Comparison of ENCODE assay signal across 8 mouse cellular contexts in the genomic region with DNA sequence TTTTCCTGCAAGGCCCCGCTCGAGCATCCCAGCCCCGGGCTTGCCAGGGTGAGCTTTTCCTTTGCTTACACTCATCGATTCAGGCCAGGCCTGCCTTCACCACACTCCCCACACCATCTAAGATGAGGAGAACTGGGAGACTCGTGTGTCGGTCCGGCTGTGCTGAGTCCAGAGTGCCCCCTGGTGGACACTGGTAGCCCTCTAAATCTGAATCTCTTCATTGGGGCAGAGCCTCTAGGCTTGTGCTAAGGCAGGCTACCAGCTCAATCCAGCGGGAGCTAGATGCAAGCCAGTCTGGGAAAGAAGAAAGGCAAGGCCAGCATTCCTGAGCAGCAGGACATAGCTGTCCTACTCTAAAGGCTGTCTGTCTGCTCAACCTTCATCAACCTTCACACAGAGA. TPM values are rescaled to one million over a fixed set of nuclear protein-coding genes. Genes with fewer than 3 reads are reported as not detected.
DNase-seq lines count a peak whose midpoint lies in the region; ATAC-seq and TF ChIP-seq lines count a peak whose summit lies in the region.

No protein-coding gene starts in this region.

- H3K4me1 ChIP-seq in bone marrow, adult 2 months (ENCODE audit: control insufficient read depth, insufficient read depth, low read length), result peaks cover 5% of the 10 kb centered on the region
- peaks cover 21% of the 10 kb centered on the region for H3K4me1 ChIP-seq in heart, embryonic 16.5 days (ENCODE audit: control insufficient read depth, insufficient read depth, low read length)
- H3K4me1 ChIP-seq in liver, embryonic 15.5 days (replicated peaks), result peaks cover 85% of the 10 kb centered on the region
- peaks cover 10% of the 10 kb centered on the region; the same call in 1 of the 2 replicates for H3K4me1 ChIP-seq in neural tube, embryonic 13.5 days (replicated peaks)
- H3K4me1 ChIP-seq in stomach, postnatal 0 days (replicated peaks; ENCODE audit: control insufficient read depth, insufficient read depth), result 0 out of 2 replicates have a peak, but pooled peaks cover 1% of the 10 kb centered on the region

- TF ChIP-seq CTCF in bone marrow, adult 2 months (IDR thresholded peaks at IDR 0.05; ENCODE audit: control insufficient read depth, insufficient read depth, low read length), result peak; percentile 94
- peak; percentile 94 for TF ChIP-seq CTCF in stomach, postnatal 0 days (IDR thresholded peaks at IDR 0.05; ENCODE audit: low read depth)

- no peak overlapping the region for H3K27ac ChIP-seq in bone marrow, adult 2 months (ENCODE audit: control insufficient read depth, insufficient read depth, low read depth, low read length, poor library complexity)
- no peak overlapping the region for H3K27ac ChIP-seq in heart, embryonic 16.5 days (ENCODE audit: low read length)
- peak overlapping the region; percentile 76 for H3K27ac ChIP-seq in liver, embryonic 15.5 days (replicated peaks)
- no peak overlapping the region; the same call in 1 of the 2 replicates for H3K27ac ChIP-seq in neural tube, embryonic 13.5 days (replicated peaks)
- no peak overlapping the region for H3K27ac ChIP-seq in stomach, postnatal 0 days (replicated peaks)

- H3K9ac ChIP-seq in heart, embryonic 16.5 days (ENCODE audit: low read length), result no peak overlapping the region
- H3K9ac ChIP-seq in liver, embryonic 15.5 days, result 0 out of 2 replicates have a peak overlapping the region, but pooled peaks have one; percentile 5
- peak overlapping the region; percentile 17; the same call in 1 of the 2 replicates for H3K9ac ChIP-seq in neural tube, embryonic 13.5 days
- H3K9ac ChIP-seq in stomach, postnatal 0 days (ENCODE audit: low read length), result no peak overlapping the region

- peak; percentile 85 for DNase-seq in 416B (ENCODE audit: low read depth)
- peak; percentile 96 to 99 for DNase-seq in kidney, postnatal 36 days
- DNase-seq in stomach, postnatal 0 days (ENCODE audit: low spot score), result peak; percentile 90

- no peak overlapping the region for H3K4me2 ChIP-seq in heart, embryonic 16.5 days (ENCODE audit: low read depth, low read length)
- H3K4me2 ChIP-seq in liver, embryonic 15.5 days, result no peak overlapping the region; the same call in 1 of the 2 replicates
- H3K4me2 ChIP-seq in neural tube, embryonic 13.5 days, result no peak overlapping the region
- H3K4me2 ChIP-seq in stomach, postnatal 0 days (replicated peaks; ENCODE audit: low read depth), result no peak overlapping the region

- ATAC-seq in erythroblast, adult 5-6 weeks (replicated peaks; ENCODE audit: low FRiP score, poor library complexity, severe bottlenecking), result peak; percentile 86
- peak; percentile 70 for ATAC-seq in heart, embryonic 16.5 days (replicated peaks; ENCODE audit: extremely low read depth, insufficient read depth, low FRiP score)
- ATAC-seq in liver, embryonic 15.5 days (ENCODE audit: insufficient read depth), result peak; percentile 58
- peak; percentile 61; the same call in 1 of the 2 replicates for ATAC-seq in neural tube, embryonic 13.5 days (ENCODE audit: low read depth)
- ATAC-seq in stomach, postnatal 0 days (ENCODE audit: low FRiP score, low TSS enrichment), result peak; percentile 73

- TF ChIP-seq POLR2A in bone marrow, adult 2 months (IDR thresholded peaks at IDR 0.05; ENCODE audit: borderline replicate concordance, control insufficient read depth, low read depth, low read length), result no peak

- no peaks in the 10 kb centered on the region for H3K9me3 ChIP-seq in heart, embryonic 16.5 days (replicated peaks; ENCODE audit: control insufficient read depth, low read length)
- no peaks in the 10 kb centered on the region for H3K9me3 ChIP-seq in liver, embryonic 15.5 days (replicated peaks)
- no peaks in the 10 kb centered on the region for H3K9me3 ChIP-seq in neural tube, embryonic 13.5 days
- H3K9me3 ChIP-seq in stomach, postnatal 0 days (ENCODE audit: control insufficient read depth, low read length), result no peaks in the 10 kb centered on the region

- no peaks in the 10 kb centered on the region for H3K27me3 ChIP-seq in heart, embryonic 16.5 days (ENCODE audit: control insufficient read depth, insufficient read depth, low read length)
- no peaks in the 10 kb centered on the region for H3K27me3 ChIP-seq in liver, embryonic 15.5 days
- H3K27me3 ChIP-seq in neural tube, embryonic 13.5 days, result no peaks in the 10 kb centered on the region
- no peaks in the 10 kb centered on the region for H3K27me3 ChIP-seq in stomach, postnatal 0 days (ENCODE audit: control insufficient read depth, insufficient read depth, low read length)

- peaks cover 24% of the 10 kb centered on the region for H3K36me3 ChIP-seq in heart, embryonic 16.5 days (ENCODE audit: control insufficient read depth, insufficient read depth)
- H3K36me3 ChIP-seq in liver, embryonic 15.5 days (replicated peaks), result peaks cover 75% of the 10 kb centered on the region
- H3K36me3 ChIP-seq in neural tube, embryonic 13.5 days, result peaks cover 45% of the 10 kb centered on the region
- peaks cover 15% of the 10 kb centered on the region for H3K36me3 ChIP-seq in stomach, postnatal 0 days (ENCODE audit: control insufficient read depth, insufficient read depth, low read length)

- WGBS in bone marrow, adult 2 months, result 21% methylated on average over 8 of the region's 8 CpGs
- WGBS in heart, embryonic 16.5 days, result 16% methylated on average over 8 of the region's 8 CpGs
- 29% methylated on average over 8 of the region's 8 CpGs for WGBS in liver, embryonic 15.5 days (ENCODE audit: insufficient replicate concordance)
- WGBS in neural tube, embryonic 13.5 days, result 22% methylated on average over 8 of the region's 8 CpGs
- WGBS in stomach, postnatal 0 days, result 9% methylated on average over 8 of the region's 8 CpGs

- no peak for TF ChIP-seq EP300 in stomach, postnatal 0 days (optimal IDR thresholded peaks at IDR 0.05)

- no peak overlapping the region for H3K4me3 ChIP-seq in bone marrow, adult 2 months (replicated peaks; ENCODE audit: control insufficient read depth, low read depth, low read length)
- no peak overlapping the region for H3K4me3 ChIP-seq in heart, embryonic 16.5 days (ENCODE audit: low read length)
- no peak overlapping the region for H3K4me3 ChIP-seq in liver, embryonic 15.5 days (replicated peaks)
- no peak overlapping the region for H3K4me3 ChIP-seq in neural tube, embryonic 13.5 days
- no peak overlapping the region for H3K4me3 ChIP-seq in stomach, postnatal 0 days (ENCODE audit: low read depth, low read length)

RNA-seq across cellular contexts. Expression of a gene that starts 19.2 kb away (rescaled TPM):
- polyA plus RNA-seq in bone marrow, adult 2 months (2011; ENCODE audit: insufficient read depth, insufficient read length, low replicate concordance, missing spikeins), result 14.6 and 16.9 TPM in 2 replicates
- total RNA-seq in erythroblast, adult 5-6 weeks (2015; ENCODE audit: low replicate concordance), result 16.1 and 17.1 TPM in 2 replicates
- total RNA-seq in erythroblast, adult 5-6 weeks (2017; ENCODE audit: low replicate concordance), result 4.4 and 6.1 TPM in 2 replicates
- 15.2 and 15.7 TPM in 2 replicates for polyA plus RNA-seq in heart, embryonic 16.5 days (2015; fragmentation: Nextera tagmentation; extraction: Ambion mirVana)
- 17.6 and 18.0 TPM in 2 replicates for polyA plus RNA-seq in liver, embryonic 15.5 days (2015; fragmentation: Nextera tagmentation; extraction: Ambion mirVana)
- 15.9 and 16.7 TPM in 2 replicates for polyA plus RNA-seq in neural tube, embryonic 13.5 days (2015; fragmentation: Nextera tagmentation; extraction: Ambion mirVana)
- 5.8 and 7.1 TPM in 2 replicates for polyA plus RNA-seq in stomach, postnatal 0 days (2015; fragmentation: Nextera tagmentation; extraction: Ambion mirVana)

RNA-seq across cellular contexts. Expression of a gene that starts 19.8 kb away (rescaled TPM):
- 65.6 and 132 TPM in 2 replicates for polyA plus RNA-seq in bone marrow, adult 2 months (2011; ENCODE audit: insufficient read depth, insufficient read length, low replicate concordance, missing spikeins)
- total RNA-seq in erythroblast, adult 5-6 weeks (2015; ENCODE audit: low replicate concordance), result 231 and 288 TPM in 2 replicates
- total RNA-seq in erythroblast, adult 5-6 weeks (2017; ENCODE audit: low replicate concordance), result 381 and 405 TPM in 2 replicates
- 45.8 and 48.9 TPM in 2 replicates for polyA plus RNA-seq in heart, embryonic 16.5 days (2015; fragmentation: Nextera tagmentation; extraction: Ambion mirVana)
- 719 and 785 TPM in 2 replicates for polyA plus RNA-seq in liver, embryonic 15.5 days (2015; fragmentation: Nextera tagmentation; extraction: Ambion mirVana)
- 18.5 and 22.3 TPM in 2 replicates for polyA plus RNA-seq in neural tube, embryonic 13.5 days (2015; fragmentation: Nextera tagmentation; extraction: Ambion mirVana)
- 56.7 and 57.1 TPM in 2 replicates for polyA plus RNA-seq in stomach, postnatal 0 days (2015; fragmentation: Nextera tagmentation; extraction: Ambion mirVana)

RNA-seq across cellular contexts. Expression of a gene that starts 35.7 kb away (rescaled TPM):
- not detected in 2 replicates for polyA plus RNA-seq in bone marrow, adult 2 months (2011; ENCODE audit: insufficient read depth, insufficient read length, low replicate concordance, missing spikeins)
- not detected in 2 replicates for total RNA-seq in erythroblast, adult 5-6 weeks (2015; ENCODE audit: low replicate concordance)
- total RNA-seq in erythroblast, adult 5-6 weeks (2017; ENCODE audit: low replicate concordance), result 0.94 and 1.3 TPM in 2 replicates
- polyA plus RNA-seq in heart, embryonic 16.5 days (2015; fragmentation: Nextera tagmentation; extraction: Ambion mirVana), result 1.0 and 5.6 TPM in 2 replicates
- polyA plus RNA-seq in liver, embryonic 15.5 days (2015; fragmentation: Nextera tagmentation; extraction: Ambion mirVana), result 5.9 and 6.1 TPM in 2 replicates
- 0.21 TPM in 1 of 2 replicates, not detected in the other for polyA plus RNA-seq in neural tube, embryonic 13.5 days (2015; fragmentation: Nextera tagmentation; extraction: Ambion mirVana)
- polyA plus RNA-seq in stomach, postnatal 0 days (2015; fragmentation: Nextera tagmentation; extraction: Ambion mirVana), result 112 and 116 TPM in 2 replicates

RNA-seq across cellular contexts. Expression of a gene that starts 47.3 kb away (rescaled TPM):
- 16.4 and 39.4 TPM in 2 replicates for polyA plus RNA-seq in bone marrow, adult 2 months (2011; ENCODE audit: insufficient read depth, insufficient read length, low replicate concordance, missing spikeins)
- 6.1 and 8.6 TPM in 2 replicates for total RNA-seq in erythroblast, adult 5-6 weeks (2015; ENCODE audit: low replicate concordance)
- total RNA-seq in erythroblast, adult 5-6 weeks (2017; ENCODE audit: low replicate concordance), result 6.8 and 17.3 TPM in 2 replicates
- polyA plus RNA-seq in heart, embryonic 16.5 days (2015; fragmentation: Nextera tagmentation; extraction: Ambion mirVana), result 48.7 and 60.5 TPM in 2 replicates
- 33.7 and 40.6 TPM in 2 replicates for polyA plus RNA-seq in liver, embryonic 15.5 days (2015; fragmentation: Nextera tagmentation; extraction: Ambion mirVana)
- polyA plus RNA-seq in neural tube, embryonic 13.5 days (2015; fragmentation: Nextera tagmentation; extraction: Ambion mirVana), result 79.2 and 92.0 TPM in 2 replicates
- 61.7 and 64.9 TPM in 2 replicates for polyA plus RNA-seq in stomach, postnatal 0 days (2015; fragmentation: Nextera tagmentation; extraction: Ambion mirVana)

RNA-seq across cellular contexts. Expression of a gene that starts 49.6 kb away (rescaled TPM):
- polyA plus RNA-seq in bone marrow, adult 2 months (2011; ENCODE audit: insufficient read depth, insufficient read length, low replicate concordance, missing spikeins), result 1.00 TPM in 1 of 2 replicates, not detected in the other
- total RNA-seq in erythroblast, adult 5-6 weeks (2015; ENCODE audit: low replicate concordance), result not detected in 2 replicates
- total RNA-seq in erythroblast, adult 5-6 weeks (2017; ENCODE audit: low replicate concordance), result not detected in 2 replicates
- polyA plus RNA-seq in heart, embryonic 16.5 days (2015; fragmentation: Nextera tagmentation; extraction: Ambion mirVana), result 0.21 TPM in 1 of 2 replicates, not detected in the other
- 0.03 and 0.05 TPM in 2 replicates for polyA plus RNA-seq in liver, embryonic 15.5 days (2015; fragmentation: Nextera tagmentation; extraction: Ambion mirVana)
- 0.17 and 0.29 TPM in 2 replicates for polyA plus RNA-seq in neural tube, embryonic 13.5 days (2015; fragmentation: Nextera tagmentation; extraction: Ambion mirVana)
- polyA plus RNA-seq in stomach, postnatal 0 days (2015; fragmentation: Nextera tagmentation; extraction: Ambion mirVana), result 21.2 and 22.0 TPM in 2 replicates

Comparison
In these comparisons a context has a peak if more than half of its experiments do, and no peak if none do; other contexts are left out.
1. H3K9ac ChIP-seq: peak in liver, embryonic 15.5 days (single experiment) and neural tube, embryonic 13.5 days (single experiment); none in heart, embryonic 16.5 days (single experiment) and stomach, postnatal 0 days (single experiment).
2. RNA of a gene that starts 35.7 kb away (polyA plus RNA-seq): 112 to 116 TPM in stomach, postnatal 0 days; 5.9 to 6.1 TPM in liver, embryonic 15.5 days, 1.0 to 5.6 TPM in heart, embryonic 16.5 days, not detected in bone marrow, adult 2 months and 0.21 TPM in neural tube, embryonic 13.5 days; every median in the first group is over 10 times any median in the second.
3. Peak in every context shown above with its lines, with median percentiles within 50 percentile points of each other: DNase-seq and ATAC-seq.